Mouse (Mus musculus) forelimb bud, embryonic 11.5 days (tissue): ENCODE results near the gene Gm10563.
A peak's percentile ranks its signal among the peaks of the same experiment; 100 is the strongest.

Source experiments
- DNase-seq: peaks from one replicate; pipeline ENCODE4 v3.0.0-alpha.2; 2012; ENCODE audit warnings: low read depth, low spot score

Gene Gm10563

GRCm38 (mm10) chr4:155653086-155653450 is 7.9 kb upstream of the Gm10563 start, which contains the start of gene Mmp23:
Gene Mmp23, minus strand, starts transcription at chr4:155653384.
- no peak for DNase-seq

GRCm38 (mm10) chr4:155652283-155653085 is 7.3 kb upstream of the Gm10563 start:
- no peak for DNase-seq

GRCm38 (mm10) chr4:155651553-155652269 is 6.5 kb upstream of the Gm10563 start:
- no peak for DNase-seq

GRCm38 (mm10) chr4:155649355-155649754 is 4.1 kb upstream of the Gm10563 start:
- no peak for DNase-seq

- DNase-seq = no peak
These were observed 513 bp upstream of the Gm10563 start for GRCm38 (mm10) chr4:155645721-155646120.

- DNase-seq = no peak
These were observed 1.7 kb downstream of the Gm10563 start for GRCm38 (mm10) chr4:155643531-155643930.

GRCm38 (mm10) chr4:155635766-155636499 is 9.3 kb downstream of the Gm10563 start:
- DNase-seq = no peak

- DNase-seq = no peak
These were observed 14.9 kb downstream of the Gm10563 start for GRCm38 (mm10) chr4:155630267-155630666.

- peak; percentile 98 for DNase-seq
These were observed 20.6 kb downstream of the Gm10563 start, which contains the start of gene Cdk11b for GRCm38 (mm10) chr4:155624338-155625291. Gene Cdk11b, plus strand, starts transcription at chr4:155624854.

- no peak for DNase-seq
These were observed 26.9 kb downstream of the Gm10563 start for GRCm38 (mm10) chr4:155618321-155618720.

- DNase-seq = no peak
These were observed 31.9 kb downstream of the Gm10563 start for GRCm38 (mm10) chr4:155613264-155613663.

- no peak for DNase-seq
These were observed 33.3 kb downstream of the Gm10563 start for GRCm38 (mm10) chr4:155611860-155612259.

- DNase-seq = no peak
These were observed 38.4 kb downstream of the Gm10563 start for GRCm38 (mm10) chr4:155606825-155607224.

- DNase-seq = no peak
These were observed 40.1 kb downstream of the Gm10563 start for GRCm38 (mm10) chr4:155605132-155605531.

GRCm38 (mm10) chr4:155603801-155604200 is 41.4 kb downstream of the Gm10563 start:
- no peak for DNase-seq

GRCm38 (mm10) chr4:155602753-155603152 is 42.5 kb downstream of the Gm10563 start:
- no peak for DNase-seq

- peak; percentile 8 for DNase-seq
These were observed 43.2 kb downstream of the Gm10563 start for GRCm38 (mm10) chr4:155601997-155602456.

GRCm38 (mm10) chr4:155601091-155601996 is 43.9 kb downstream of the Gm10563 start, which contains the start of gene Slc35e2:
Gene Slc35e2, plus strand, starts transcription at chr4:155601416.
- peak; percentile 88 for DNase-seq
